Mouse (Mus musculus) heart, adult 2 months (tissue): ENCODE data around the gene Wscd1. TPM values are rescaled to one million over a fixed set of nuclear protein-coding genes. Genes with fewer than 3 reads are reported as not detected.

Experiments
- DNase-seq, 2 experiments: peaks; one replicate each; pipeline ENCODE4 v3.0.0; 2021
- H3K27ac ChIP-seq: fragments of 200-600 bp; 2 replicates; pipeline ENCODE4 v1.8.1; 2022
- H3K27me3 ChIP-seq: fragments of 200-500 bp; 2 replicates; pipeline ENCODE4 v1.6.1; 2012; ENCODE audit warnings: mild to moderate bottlenecking, low read length, inconsistent platforms, mixed read lengths; ENCODE audit not compliant: control insufficient read depth, insufficient read depth
- H3K36me3 ChIP-seq: fragments of 200-500 bp; 2 replicates; pipeline ENCODE4 v1.6.1; 2012; ENCODE audit warnings: low read length, inconsistent platforms; ENCODE audit not compliant: control insufficient read depth, insufficient read depth
- H3K4me1 ChIP-seq: fragments of 200-500 bp; 2 replicates; pipeline ENCODE4 v1.6.1; 2011; ENCODE audit warnings: low read length; ENCODE audit not compliant: control insufficient read depth, insufficient read depth
- H3K4me3 ChIP-seq: fragments of 200-600 bp; 2 replicates; pipeline ENCODE4 v1.8.1; 2022
- H3K79me2 ChIP-seq: fragments of 200-500 bp; replicated peaks from 2 replicates; pipeline ENCODE4 v1.6.1; 2012; ENCODE audit warnings: mild to moderate bottlenecking, inconsistent platforms, low read length, moderate library complexity, mixed read lengths; ENCODE audit not compliant: control insufficient read depth, insufficient read depth
- H3K9ac ChIP-seq: fragments of 200-500 bp; 2 replicates; pipeline ENCODE4 v1.6.1; 2012; ENCODE audit warnings: low read depth, mild to moderate bottlenecking, control low read depth, inconsistent platforms, low read length, mixed read lengths
- CTCF ChIP-seq: fragments of 200-600 bp; IDR thresholded peaks from 2 replicates; pipeline ENCODE4 v1.8.1; 2022; ENCODE audit warnings: antibody characterized with exemption, mild to moderate bottlenecking, moderate library complexity
- EP300 ChIP-seq: fragments of 200-500 bp; IDR thresholded peaks from 2 replicates; pipeline ENCODE4 v1.6.1; 2011; ENCODE audit warnings: low read depth, low read length, control low read depth; ENCODE audit not compliant: insufficient read depth
- POLR2A ChIP-seq: fragments of 200-500 bp; IDR thresholded peaks from 2 replicates; pipeline ENCODE4 v1.6.1; 2011; ENCODE audit warnings: mild to moderate bottlenecking, low read depth, low read length, control low read depth; ENCODE audit not compliant: insufficient read depth
- WGBS: fragments of 180-500 bp; shearing (Covaris S2); methylation state at CpG from one replicate; pipeline ENCODE4 v1.1.7; 2018; 5-methylcytosine and 5-hydroxymethylcytosine counted together
- intact Hi-C: fragments of 180-260 bp; cut with DNase I; formaldehyde crosslinking; loops from one replicate; pipeline ENCODE4 v1.15.1; 2025
- polyA plus RNA-seq: library from polyadenylated mRNA; depleted of rRNA; stranded (reverse); fragments of >200 nt; gene quantifications from 2 replicates; pipeline ENCODE4 v1.2.3, GENCODE M21; 2012
- total RNA-seq, 2 experiments: library from RNA; stranded (reverse); gene quantifications; 2 replicates each; pipeline ENCODE4 v1.2.3; 2021

Gene Wscd1
- total and polyA plus RNA-seq, 3 experiments: 6.8 to 10.2 (median 7.3) TPM

- no peaks in the 10 kb centered on the region for H3K79me2 ChIP-seq
- no peak for DNase-seq
- H3K4me1 ChIP-seq: peaks cover 9% of the 10 kb centered on the region
- no peak overlapping the region for H3K9ac ChIP-seq
- no peak overlapping the region for H3K4me3 ChIP-seq
- intact Hi-C loops: loop anchor here (10.0 kb wide), 1 partner anchor 240 kb away; no protein-coding TSS in a partner anchor
- TF ChIP-seq CTCF (no peak), POLR2A (no peak), EP300 (no peak)
- peaks cover 1% of the 10 kb centered on the region for H3K36me3 ChIP-seq
- 40% methylated on average over 2 of the region's 2 CpGs for WGBS
- H3K27me3 ChIP-seq: peaks cover 3% of the 10 kb centered on the region; the same call in 1 of the 2 replicates
- no peak overlapping the region for H3K27ac ChIP-seq
These were observed 5.4 kb downstream of the Wscd1 start for GRCm38 (mm10) chr11:71755115-71755514.

- H3K79me2 ChIP-seq: no peaks in the 10 kb centered on the region
- peaks cover 6% of the 10 kb centered on the region for H3K36me3 ChIP-seq
- H3K4me3 ChIP-seq: no peak overlapping the region
- WGBS: 25% methylated on average over 3 of the region's 3 CpGs
- H3K9ac ChIP-seq: no peak overlapping the region
- TF ChIP-seq CTCF: no peak
- TF ChIP-seq EP300: no peak
- no peak for TF ChIP-seq POLR2A
- no peaks in the 10 kb centered on the region for H3K27me3 ChIP-seq
- intact Hi-C loops: loop anchor here (10.0 kb wide), 1 partner anchor 238 kb away; no protein-coding TSS in a partner anchor
- peaks cover 11% of the 10 kb centered on the region for H3K4me1 ChIP-seq
- H3K27ac ChIP-seq: peak overlapping the region; percentile 20; the same call in 1 of the 2 replicates
- no peak for DNase-seq
These were observed 6.6 kb downstream of the Wscd1 start for GRCm38 (mm10) chr11:71756325-71756724.

- whole genome bisulfite sequencing: 58% methylated on average over 21 of the region's 21 CpGs
- no peaks in the 10 kb centered on the region for H3K79me2 ChIP-seq
- H3K9ac ChIP-seq: no peak overlapping the region
- H3K4me3 ChIP-seq: no peak overlapping the region
- no peak for DNase-seq
- H3K27ac ChIP-seq: peak overlapping the region; percentile 23
- no peak for TF ChIP-seq POLR2A
- no peak for TF ChIP-seq EP300
- no peak for TF ChIP-seq CTCF
- H3K4me1 ChIP-seq: peaks cover 9% of the 10 kb centered on the region
- H3K27me3 ChIP-seq: no peaks in the 10 kb centered on the region
- peaks cover 6% of the 10 kb centered on the region for H3K36me3 ChIP-seq
- intact Hi-C loops: loop anchor here (10.0 kb wide), 1 partner anchor 236 kb away; no protein-coding TSS in a partner anchor
These were observed 8.7 kb downstream of the Wscd1 start for GRCm38 (mm10) chr11:71758211-71759110.

- TF ChIP-seq CTCF (no peak), EP300 (no peak), POLR2A (no peak)
- DNase-seq: peak in 1 of 2 experiments; percentile 37
- H3K9ac ChIP-seq: no peak overlapping the region
- 40% methylated on average over 9 of the region's 9 CpGs for WGBS
- no peaks in the 10 kb centered on the region for H3K27me3 ChIP-seq
- peak overlapping the region; percentile 68 for H3K27ac ChIP-seq
- peaks cover 8% of the 10 kb centered on the region for H3K36me3 ChIP-seq
- intact Hi-C loops: loop anchor here (1.0 kb wide), 1 partner anchor 10 kb away; no protein-coding TSS in a partner anchor
- peaks cover 16% of the 10 kb centered on the region for H3K4me1 ChIP-seq
- no peaks in the 10 kb centered on the region for H3K79me2 ChIP-seq
- H3K4me3 ChIP-seq: no peak overlapping the region
These were observed 11.3 kb downstream of the Wscd1 start for GRCm38 (mm10) chr11:71760991-71761390.

- no peak for TF ChIP-seq EP300
- TF ChIP-seq CTCF: no peak
- no peak for TF ChIP-seq POLR2A
These were observed 13.4 kb downstream of the Wscd1 start for GRCm38 (mm10) chr11:71763154-71763553.

GRCm38 (mm10) chr11:71763651-71764275 lies 14.0 kb downstream of the Wscd1 start:
- DNase-seq: no peak
- intact Hi-C loops: no loop called here
- Histone ChIP-seq H3K27ac (no peak overlapping the region), H3K27me3 (no peaks in the 10 kb centered on the region), H3K9ac (no peak overlapping the region), H3K4me3 (no peak overlapping the region), H3K36me3 (peaks cover 8% of the 10 kb centered on the region), H3K79me2 (no peaks in the 10 kb centered on the region), H3K4me1 (peaks cover 13% of the 10 kb centered on the region)
- TF ChIP-seq EP300 (no peak), POLR2A (no peak), CTCF (no peak)
- WGBS: 62% methylated on average over 5 of the region's 5 CpGs

More at GRCm38 (mm10) chr11:71763154-71763553, 13.4 kb downstream of the Wscd1 start:
- intact Hi-C loops: no loop called here
- Histone ChIP-seq H3K27me3 (no peaks in the 10 kb centered on the region), H3K9ac (no peak overlapping the region), H3K79me2 (no peaks in the 10 kb centered on the region), H3K4me3 (no peak overlapping the region), H3K4me1 (peaks cover 13% of the 10 kb centered on the region), H3K27ac (no peak overlapping the region), H3K36me3 (peaks cover 8% of the 10 kb centered on the region)
- 63% methylated on average over 5 of the region's 5 CpGs for WGBS
- DNase-seq: no peak
